Mouse (Mus musculus): ENCODE data around the gene Setd3. TPM values are rescaled to one million over a fixed set of nuclear protein-coding genes. Genes with fewer than 3 reads are reported as not detected.

Setd3 gene
- total RNA-seq, 1 experiment from 2014 or later = 91.4 TPM

Other genes with a start within 250 kb of the Setd3 start
- 7.3 and 8.1 TPM in 2 replicates for gene Bcl11b, start 175.7 kb downstream of the Setd3 start, total RNA-seq (2017)
- gene Ccnk, start 265 bp upstream of the Setd3 start, total RNA-seq (2017) = 26.4 and 33.0 TPM in 2 replicates
- 0.12 and 0.23 TPM in 2 replicates for gene Ccdc85c, start 96.1 kb upstream of the Setd3 start, total RNA-seq (2017)
- not detected in 2 replicates for gene Hhipl1, start 127.0 kb upstream of the Setd3 start, total RNA-seq (2017)
- not detected in 2 replicates for gene Cyp46a1, start 155.1 kb upstream of the Setd3 start, total RNA-seq (2017)
- 0.12 and 0.37 TPM in 2 replicates for gene Eml1, start 191.6 kb upstream of the Setd3 start, total RNA-seq (2017)